Mouse (Mus musculus): Measurements from ENCODE around the gene Ppp2r5e.

- TF ChIP-seq POLR2A (IDR thresholded peaks at IDR 0.05; ENCODE audit: borderline replicate concordance, insufficient read depth, low read length) (no peak), CTCF (IDR thresholded peaks at IDR 0.05; ENCODE audit: borderline replicate concordance, insufficient read depth, low read depth, low read length) (no peak)
Observed at GRCm38 (mm10) chr12:75544259-75544658, 51.8 kb downstream of the Ppp2r5e start.

Data from cerebellum, adult 2 months (tissue).